Mouse (Mus musculus): Measurements from ENCODE around the gene Gfra4. TPM values are rescaled to one million over a fixed set of nuclear protein-coding genes. Genes with fewer than 3 reads are reported as not detected.

The Gfra4 gene
- 11.4 TPM for polyA plus RNA-seq (2014; fragmentation: Illumina TruSeq; extraction: RNeasy Lipid Tissue Mini Kit (QIAGEN cat#74804); ENCODE audit: low read depth, low replicate concordance)

GRCm38 (mm10) chr2:131042988-131043387 lies at the start of gene Gfra4:
Gfra4 (minus strand) TSS chr2:131043088.

GRCm38 (mm10) chr2:131086667-131087390 lies 43.9 kb upstream of the Gfra4 start, which contains the start of gene Siglec1:
Siglec1 (minus strand) TSS chr2:131086765.

GRCm38 (mm10) chr2:131063404-131063864 lies 20.5 kb upstream of the Gfra4 start, which contains the start of gene Adam33:
Adam33 (minus strand) TSS chr2:131063814.

Other genes starting within 250 kb of the Gfra4 start
- 37.9 TPM for gene 4930402H24Rik, start 136.7 kb downstream of the Gfra4 start, polyA plus RNA-seq (2014; fragmentation: Illumina TruSeq; extraction: RNeasy Lipid Tissue Mini Kit (QIAGEN cat#74804); ENCODE audit: low read depth, low replicate concordance)
- gene Atrn, start 136.6 kb downstream of the Gfra4 start, polyA plus RNA-seq (2014; fragmentation: Illumina TruSeq; extraction: RNeasy Lipid Tissue Mini Kit (QIAGEN cat#74804); ENCODE audit: low read depth, low replicate concordance), result 14.7 TPM
- gene Adam33, start 20.7 kb upstream of the Gfra4 start, polyA plus RNA-seq (2014; fragmentation: Illumina TruSeq; extraction: RNeasy Lipid Tissue Mini Kit (QIAGEN cat#74804); ENCODE audit: low read depth, low replicate concordance), result 3.7 TPM
- gene Siglec1, start 43.7 kb upstream of the Gfra4 start, polyA plus RNA-seq (2014; fragmentation: Illumina TruSeq; extraction: RNeasy Lipid Tissue Mini Kit (QIAGEN cat#74804); ENCODE audit: low read depth, low replicate concordance), result 1.8 TPM
- 21.7 TPM for gene Hspa12b, start 84.2 kb upstream of the Gfra4 start, polyA plus RNA-seq (2014; fragmentation: Illumina TruSeq; extraction: RNeasy Lipid Tissue Mini Kit (QIAGEN cat#74804); ENCODE audit: low read depth, low replicate concordance)
- not detected for gene Gm11037, start 90.4 kb upstream of the Gfra4 start, polyA plus RNA-seq (2014; fragmentation: Illumina TruSeq; extraction: RNeasy Lipid Tissue Mini Kit (QIAGEN cat#74804); ENCODE audit: low read depth, low replicate concordance)
- gene 1700037H04Rik, start 117.0 kb upstream of the Gfra4 start, polyA plus RNA-seq (2014; fragmentation: Illumina TruSeq; extraction: RNeasy Lipid Tissue Mini Kit (QIAGEN cat#74804); ENCODE audit: low read depth, low replicate concordance), result 10.3 TPM
- 83.1 TPM for gene Cenpb, start 137.0 kb upstream of the Gfra4 start, polyA plus RNA-seq (2014; fragmentation: Illumina TruSeq; extraction: RNeasy Lipid Tissue Mini Kit (QIAGEN cat#74804); ENCODE audit: low read depth, low replicate concordance)
- 3.6 TPM for gene Cdc25b, start 143.9 kb upstream of the Gfra4 start, polyA plus RNA-seq (2014; fragmentation: Illumina TruSeq; extraction: RNeasy Lipid Tissue Mini Kit (QIAGEN cat#74804); ENCODE audit: low read depth, low replicate concordance)
- 5.3 TPM for gene Spef1, start 144.2 kb upstream of the Gfra4 start, polyA plus RNA-seq (2014; fragmentation: Illumina TruSeq; extraction: RNeasy Lipid Tissue Mini Kit (QIAGEN cat#74804); ENCODE audit: low read depth, low replicate concordance)
- gene Ap5s1, start 164.0 kb upstream of the Gfra4 start, polyA plus RNA-seq (2014; fragmentation: Illumina TruSeq; extraction: RNeasy Lipid Tissue Mini Kit (QIAGEN cat#74804); ENCODE audit: low read depth, low replicate concordance), result 41.9 TPM
- gene Mavs, start 191.0 kb upstream of the Gfra4 start, polyA plus RNA-seq (2014; fragmentation: Illumina TruSeq; extraction: RNeasy Lipid Tissue Mini Kit (QIAGEN cat#74804); ENCODE audit: low read depth, low replicate concordance), result 56.9 TPM
- 21.8 TPM for gene Pank2, start 219.4 kb upstream of the Gfra4 start, polyA plus RNA-seq (2014; fragmentation: Illumina TruSeq; extraction: RNeasy Lipid Tissue Mini Kit (QIAGEN cat#74804); ENCODE audit: low read depth, low replicate concordance)

Data from heart, adult 10 weeks (tissue).